Mouse (Mus musculus) ES-E14 (cell line): Measurements from ENCODE around the gene Mtap.

Experiments used
- CHD2 ChIP-seq: IDR thresholded peaks from 2 replicates; pipeline ENCODE4 v1.6.1; 2014; ENCODE audit warnings: mild to moderate bottlenecking, low read depth, low read length, inconsistent platforms
- HCFC1 ChIP-seq: IDR thresholded peaks from 2 replicates; pipeline ENCODE4 v1.6.1; 2012; ENCODE audit warnings: low read length, inconsistent platforms, borderline replicate concordance; ENCODE audit not compliant: insufficient read depth
- MAFK ChIP-seq: IDR thresholded peaks from 2 replicates; pipeline ENCODE4 v1.6.1; 2014; ENCODE audit warnings: mild to moderate bottlenecking, low read depth, low read length, inconsistent platforms; ENCODE audit not compliant: insufficient read depth
- ZC3H11A ChIP-seq: IDR thresholded peaks from 2 replicates; pipeline ENCODE4 v1.6.1; 2012; ENCODE audit warnings: low read depth, mild to moderate bottlenecking, inconsistent platforms, low read length, borderline replicate concordance
- ZNF384 ChIP-seq: IDR thresholded peaks from 2 replicates; pipeline ENCODE4 v1.6.1; 2012; ENCODE audit warnings: low read depth, low read length, inconsistent platforms

DNA sequence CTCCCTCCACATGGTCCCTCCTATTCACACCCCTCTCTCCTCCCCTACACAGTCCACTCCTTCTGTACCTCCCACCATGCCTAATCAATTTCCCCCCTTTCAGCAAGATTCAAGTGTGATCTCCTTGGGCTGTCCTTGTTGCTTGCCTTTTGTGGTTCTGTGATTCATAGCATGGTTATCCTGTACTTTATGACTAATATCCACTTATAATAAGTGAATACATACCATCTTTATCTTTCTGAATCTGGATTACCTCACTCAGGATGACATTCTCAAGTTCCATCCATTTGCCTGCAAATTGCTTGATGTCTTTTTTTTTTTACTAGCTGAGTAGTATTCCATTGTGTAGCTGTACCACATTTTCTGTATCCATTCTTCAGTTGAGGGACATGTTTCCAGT is 12.3 kb downstream of the Mtap start:
- TF ChIP-seq ZC3H11A (no peak), MAFK (no peak), HCFC1 (no peak), ZNF384 (no peak), CHD2 (no peak)
